Mouse (Mus musculus) lung, embryonic 15.5 days (tissue): ENCODE measurements at regions not wholly inside any gene's neighbourhood (a gene's known extent, or its start where the extent isn't known, plus 50 kb on each side); places are given as distances from the start of the nearest gene placed in this dataset.

Experiments
- ATAC-seq: fragments of 200-750 bp; cut with Nextera tagmentation; 2 replicates; pipeline ENCODE4 v1.8.0; 2017; ENCODE audit warnings: moderate number of reproducible peaks, borderline replicate concordance; ENCODE audit not compliant: low FRiP score, low TSS enrichment; ENCODE audit errors: extremely low read depth
- H3K27ac ChIP-seq: fragments of 300-500 bp; sonication (generic); 2 replicates; pipeline ENCODE4 v1.5.1; 2015; ENCODE audit warnings: moderate library complexity, mild to moderate bottlenecking, inconsistent platforms
- H3K27me3 ChIP-seq: fragments of 300-500 bp; sonication (generic); 2 replicates; pipeline ENCODE4 v1.6.1; 2015; ENCODE audit warnings: inconsistent platforms
- H3K36me3 ChIP-seq: fragments of 300-500 bp; sonication (generic); 2 replicates; pipeline ENCODE4 v1.6.1; 2015; ENCODE audit warnings: inconsistent platforms
- H3K4me1 ChIP-seq: fragments of 300-500 bp; sonication (generic); 2 replicates; pipeline ENCODE4 v1.6.1; 2015; ENCODE audit warnings: inconsistent platforms
- H3K4me2 ChIP-seq: fragments of 300-500 bp; sonication (generic); 2 replicates; pipeline ENCODE4 v1.6.1; 2015; ENCODE audit warnings: inconsistent platforms, mild to moderate bottlenecking, moderate library complexity
- H3K4me3 ChIP-seq: fragments of 300-500 bp; sonication (generic); 2 replicates; pipeline ENCODE4 v1.5.1; 2015; ENCODE audit warnings: mild to moderate bottlenecking, inconsistent platforms
- H3K9ac ChIP-seq: fragments of 300-500 bp; sonication (generic); 2 replicates; pipeline ENCODE4 v1.6.1; 2015; ENCODE audit warnings: inconsistent platforms
- H3K9me3 ChIP-seq: fragments of 300-500 bp; sonication (generic); 2 replicates; pipeline ENCODE4 v1.6.1; 2016; ENCODE audit warnings: inconsistent platforms
- WGBS: fragments of 180-500 bp; shearing (Covaris S2); methylation state at CpG from one replicate; pipeline ENCODE4 v1.1.7; 2015; 5-methylcytosine and 5-hydroxymethylcytosine counted together

DNA sequence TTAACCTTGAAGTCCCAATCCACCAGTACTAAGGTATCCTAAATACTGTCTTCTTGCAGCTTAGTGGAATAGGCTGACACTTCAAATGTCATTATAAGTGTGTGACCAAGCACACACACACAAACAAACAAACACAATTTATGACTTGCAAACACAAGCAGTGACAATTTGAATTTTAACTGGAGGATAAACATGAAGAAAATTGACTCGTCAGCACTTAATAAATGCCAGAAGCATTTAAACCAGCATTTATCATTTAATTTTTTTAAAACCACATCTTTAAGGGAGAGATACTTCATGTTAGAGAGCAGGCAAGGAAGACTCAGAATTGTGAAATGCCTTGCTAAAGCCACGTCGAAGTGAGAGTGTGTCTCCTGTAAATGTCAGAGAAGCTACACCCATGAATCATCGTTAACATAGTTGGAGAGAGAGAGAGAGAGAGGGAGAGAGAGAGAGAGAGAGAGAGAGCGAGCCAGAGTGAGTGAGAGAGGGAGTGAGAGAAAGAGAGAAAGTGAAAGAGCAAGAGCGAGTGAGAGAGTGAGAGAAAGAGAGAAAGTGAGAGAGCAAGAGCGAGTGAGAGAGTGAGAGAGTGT, 149.4 kb upstream of the Cdkn2b start:
- Histone ChIP-seq H3K9me3 (no peaks in the 10 kb centered on the region), H3K9ac (no peak overlapping the region), H3K27ac (no peak overlapping the region), H3K27me3 (no peaks in the 10 kb centered on the region), H3K4me1 (no peaks in the 10 kb centered on the region), H3K4me2 (no peak overlapping the region), H3K36me3 (no peaks in the 10 kb centered on the region), H3K4me3 (no peak overlapping the region)
- ATAC-seq: no peak
- WGBS: 53% methylated on average over 7 of the region's 7 CpGs

DNA sequence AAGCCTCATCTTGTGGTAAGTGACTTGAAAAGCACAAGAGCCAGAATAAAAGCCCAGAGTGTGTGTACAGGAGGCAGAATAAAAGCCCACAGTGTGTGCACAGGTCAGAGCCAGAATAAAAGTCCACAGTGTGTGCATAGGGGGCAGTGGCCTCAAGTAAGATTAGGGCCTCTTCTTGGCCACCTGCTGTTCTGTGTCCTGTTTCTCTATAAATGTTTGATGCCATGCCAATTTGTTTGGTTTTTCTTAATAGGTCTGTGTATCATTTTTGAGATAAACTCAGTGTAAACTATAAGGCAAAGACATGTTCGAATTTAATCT, 148.5 kb upstream of the Cdkn2b start:
- Histone ChIP-seq H3K4me1 (no peaks in the 10 kb centered on the region), H3K27me3 (no peaks in the 10 kb centered on the region), H3K9ac (no peak overlapping the region), H3K9me3 (no peaks in the 10 kb centered on the region), H3K27ac (no peak overlapping the region), H3K4me3 (no peak overlapping the region), H3K36me3 (no peaks in the 10 kb centered on the region), H3K4me2 (no peak overlapping the region)
- 57% methylated on average over 1 of the region's 1 CpGs for WGBS
- ATAC-seq: no peak

DNA sequence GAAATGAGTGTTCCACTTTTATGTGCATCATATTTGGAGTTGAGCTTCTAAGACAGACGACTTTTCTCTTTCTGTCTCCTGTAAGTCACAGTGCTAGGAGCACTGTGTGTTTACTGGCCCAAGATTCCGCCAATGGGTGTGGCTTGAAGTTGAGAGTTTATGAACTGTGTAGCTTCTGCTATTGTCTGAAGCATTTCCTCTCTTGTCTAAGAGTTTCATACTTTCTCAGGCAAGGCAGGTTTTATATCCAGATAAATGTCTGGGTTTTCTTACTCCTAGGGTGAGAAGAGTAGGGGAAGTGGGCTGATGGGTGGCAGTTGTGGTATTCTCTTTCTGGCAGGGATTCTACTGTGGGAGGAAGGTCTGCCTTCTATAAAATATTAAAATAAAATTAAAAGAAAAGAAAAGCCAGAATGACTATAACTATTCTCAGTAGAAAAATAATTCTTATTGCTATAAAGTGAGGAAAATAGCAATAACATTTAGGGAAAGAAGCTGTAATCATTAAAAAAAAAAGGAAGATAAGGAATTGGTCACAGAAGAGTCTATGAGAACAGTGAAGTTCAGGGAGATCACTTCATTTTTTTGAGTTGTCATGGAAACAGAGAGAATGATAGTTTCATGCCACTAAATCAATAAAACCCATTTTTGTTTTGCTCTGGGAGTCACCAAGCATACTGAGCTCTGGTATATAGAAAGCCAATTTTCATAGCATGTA, 147.9 kb upstream of the Cdkn2b start:
- H3K9ac ChIP-seq: no peak overlapping the region

DNA sequence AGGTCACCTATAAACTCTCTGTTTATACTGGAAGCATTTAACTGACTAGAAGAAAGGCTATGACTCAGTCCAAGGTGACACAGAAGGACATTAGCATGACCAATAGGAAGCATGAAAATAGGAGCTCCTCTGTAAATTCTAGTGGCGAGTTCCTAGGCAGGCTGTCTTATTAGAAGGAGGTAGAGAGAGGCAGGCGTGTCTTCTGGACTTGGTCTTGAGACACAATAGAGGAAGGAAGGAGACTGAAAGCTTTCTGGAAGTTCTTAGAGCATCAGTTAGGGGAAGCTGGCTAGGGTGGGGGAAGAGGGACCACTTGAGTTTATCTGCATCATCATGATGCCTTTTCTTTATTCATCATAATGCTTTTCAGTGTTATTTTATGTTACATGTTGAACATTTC, 147.0 kb upstream of the Cdkn2b start:
- WGBS: 84% methylated on average over 2 of the region's 2 CpGs

More for the DNA sequence above, 147.9 kb upstream of the Cdkn2b start:
- WGBS: 51% methylated on average over 2 of the region's 2 CpGs
- ATAC-seq: no peak
- no peak overlapping the region for H3K27ac ChIP-seq
- no peaks in the 10 kb centered on the region for H3K9me3 ChIP-seq
- H3K4me2 ChIP-seq: no peak overlapping the region
- H3K27me3 ChIP-seq: no peaks in the 10 kb centered on the region
- no peaks in the 10 kb centered on the region for H3K4me1 ChIP-seq
- no peaks in the 10 kb centered on the region for H3K36me3 ChIP-seq
- no peak overlapping the region for H3K4me3 ChIP-seq

DNA sequence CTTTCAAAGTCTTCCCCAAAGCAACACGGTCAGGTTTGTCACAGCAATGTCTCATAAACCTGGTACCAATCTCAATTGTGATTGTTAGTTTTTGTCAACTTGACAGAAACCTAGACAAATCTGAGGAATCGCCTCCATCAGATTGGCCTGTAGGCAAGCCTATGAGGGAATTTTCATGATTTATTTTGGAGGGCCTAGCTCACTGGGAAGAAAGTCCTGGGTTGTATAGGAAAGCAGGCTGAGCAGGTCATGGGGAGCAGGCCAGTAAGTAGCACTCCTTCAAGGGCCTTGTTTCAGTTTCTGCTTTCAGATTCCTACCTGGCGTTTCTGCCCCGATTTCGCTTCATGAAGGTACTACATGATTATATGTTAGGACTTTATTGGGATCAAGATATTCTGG, 144.1 kb upstream of the Cdkn2b start:
- Histone ChIP-seq H3K27me3 (no peaks in the 10 kb centered on the region), H3K27ac (no peak overlapping the region), H3K9ac (no peak overlapping the region), H3K4me1 (no peaks in the 10 kb centered on the region), H3K36me3 (no peaks in the 10 kb centered on the region), H3K4me2 (no peak overlapping the region), H3K9me3 (no peaks in the 10 kb centered on the region), H3K4me3 (no peak overlapping the region)
- no peak for ATAC-seq
- WGBS: 89% methylated on average over 5 of the region's 5 CpGs

More for the DNA sequence above, 147.0 kb upstream of the Cdkn2b start:
- Histone ChIP-seq H3K27ac (no peak overlapping the region), H3K27me3 (no peaks in the 10 kb centered on the region), H3K4me2 (no peak overlapping the region), H3K4me3 (no peak overlapping the region), H3K9me3 (no peaks in the 10 kb centered on the region), H3K36me3 (no peaks in the 10 kb centered on the region), H3K4me1 (no peaks in the 10 kb centered on the region), H3K9ac (no peak overlapping the region)
- ATAC-seq: no peak

DNA sequence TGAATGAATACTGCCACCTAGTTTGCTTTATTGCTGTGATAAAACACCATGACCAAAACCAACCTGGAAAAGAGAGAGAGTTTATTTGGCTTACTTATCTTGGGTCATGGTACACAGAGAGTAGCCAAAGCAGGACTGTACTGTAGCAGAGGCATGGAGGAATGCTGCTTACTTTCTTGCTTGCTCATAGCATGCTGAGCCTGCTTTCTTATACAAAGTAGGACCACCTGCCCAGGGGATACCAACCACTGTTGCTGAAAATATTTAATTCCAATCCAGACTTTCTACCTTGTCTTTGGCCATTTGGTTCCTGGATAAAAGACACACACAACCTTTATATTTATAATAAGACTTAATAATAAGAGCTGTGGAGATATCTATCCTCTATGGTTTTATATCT, 142.2 kb upstream of the Cdkn2b start:
- Histone ChIP-seq H3K4me2 (no peak overlapping the region), H3K9ac (no peak overlapping the region), H3K36me3 (no peaks in the 10 kb centered on the region), H3K4me3 (no peak overlapping the region), H3K27ac (no peak overlapping the region), H3K27me3 (no peaks in the 10 kb centered on the region), H3K9me3 (no peaks in the 10 kb centered on the region), H3K4me1 (no peaks in the 10 kb centered on the region)
- ATAC-seq: no peak

DNA sequence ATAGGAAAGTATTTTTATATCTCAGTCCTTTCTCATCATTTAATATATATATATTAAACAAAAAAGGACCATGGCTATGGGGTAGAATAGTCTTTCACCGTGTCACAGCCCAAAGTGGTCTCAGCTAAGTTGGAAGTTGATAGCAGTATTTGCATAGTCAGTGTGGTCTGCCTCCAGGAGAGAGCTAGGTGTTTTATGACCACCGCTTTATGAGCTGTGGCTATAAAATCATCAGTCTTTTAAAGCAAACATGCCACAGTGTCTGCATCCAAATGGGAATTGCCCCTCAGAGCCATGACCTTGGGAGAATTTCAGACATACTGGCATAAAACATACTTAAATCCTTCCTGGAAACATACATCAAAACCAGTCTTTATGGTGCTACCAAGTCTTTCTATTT, 140.9 kb upstream of the Cdkn2b start:
- no peak for ATAC-seq
- Histone ChIP-seq H3K4me1 (no peaks in the 10 kb centered on the region), H3K4me2 (no peak overlapping the region), H3K27me3 (no peaks in the 10 kb centered on the region), H3K27ac (no peak overlapping the region), H3K4me3 (no peak overlapping the region), H3K9me3 (no peaks in the 10 kb centered on the region), H3K9ac (no peak overlapping the region), H3K36me3 (no peaks in the 10 kb centered on the region)
- 44% methylated on average over 2 of the region's 2 CpGs for WGBS

DNA sequence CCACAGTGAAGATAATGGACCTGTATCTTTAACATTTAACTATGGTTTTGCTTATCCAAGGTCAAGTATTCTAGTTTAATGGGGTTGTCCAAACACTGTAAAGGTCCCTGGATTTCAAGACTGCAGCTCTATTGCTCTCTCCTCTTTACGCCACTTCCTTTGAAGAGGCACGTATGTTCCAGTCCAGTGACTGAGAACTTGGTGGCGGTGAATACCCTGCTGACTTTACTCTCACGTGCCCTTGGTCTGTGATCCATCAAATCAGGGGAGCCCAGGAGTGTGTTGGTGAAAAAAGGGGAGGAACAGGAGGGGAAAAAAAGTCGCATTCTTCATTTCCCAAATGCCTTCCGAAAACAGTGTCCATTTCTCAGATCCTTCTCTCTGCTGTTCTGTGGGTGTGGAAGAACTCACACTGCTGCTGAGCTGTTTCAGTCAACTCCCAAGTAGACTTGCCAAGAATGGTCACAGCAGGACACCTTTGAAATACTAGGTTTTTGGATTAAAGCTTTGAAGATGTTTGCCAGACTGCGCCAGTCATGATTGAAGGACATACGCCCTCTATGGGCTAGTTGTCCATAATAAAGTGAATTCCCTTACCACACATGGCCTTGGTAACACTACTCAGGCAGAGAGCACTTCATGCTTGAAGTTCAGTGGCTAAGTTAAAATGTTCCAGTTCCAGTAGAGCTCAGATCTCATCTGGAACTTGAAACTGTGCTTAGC, 136.1 kb upstream of the Cdkn2b start:
- peak overlapping the region; percentile 6; the same call in 1 of the 2 replicates for H3K4me2 ChIP-seq
- WGBS: 47% methylated on average over 8 of the region's 8 CpGs
- H3K9me3 ChIP-seq: no peaks in the 10 kb centered on the region
- no peaks in the 10 kb centered on the region for H3K27me3 ChIP-seq
- H3K4me1 ChIP-seq: peaks cover 8% of the 10 kb centered on the region
- peak; percentile 32; the same call in 1 of the 2 replicates for ATAC-seq
- H3K36me3 ChIP-seq: no peaks in the 10 kb centered on the region
- no peak overlapping the region for H3K9ac ChIP-seq
- peak overlapping the region; percentile 87 for H3K27ac ChIP-seq
- no peak overlapping the region for H3K4me3 ChIP-seq

DNA sequence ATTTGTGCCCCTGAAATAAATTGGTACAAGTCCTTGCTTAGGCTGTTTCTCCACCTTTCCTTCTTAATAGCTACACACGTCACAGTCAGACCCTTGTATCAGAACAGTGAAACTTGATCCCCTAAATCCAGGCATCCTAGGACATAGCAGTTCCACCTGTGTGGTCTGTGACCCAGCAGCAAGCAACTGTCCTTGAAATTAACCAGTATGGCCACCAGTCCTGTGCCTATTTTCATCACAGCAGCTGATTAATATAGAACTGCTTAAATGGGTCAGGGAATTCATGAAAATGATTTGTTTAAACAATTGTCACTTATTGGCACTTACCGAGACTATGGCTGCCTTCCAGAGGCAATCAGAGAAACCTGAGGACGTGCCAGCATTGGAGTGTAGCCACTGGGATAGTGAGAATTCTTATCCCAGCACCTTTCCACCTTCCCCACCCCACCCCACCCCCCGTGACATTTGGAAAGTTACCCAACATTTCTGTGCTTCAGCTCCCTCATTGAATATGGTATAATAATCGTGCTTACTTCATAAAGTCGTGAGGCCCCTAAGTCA, 135.4 kb upstream of the Cdkn2b start:
- H3K36me3 ChIP-seq: no peaks in the 10 kb centered on the region
- no peaks in the 10 kb centered on the region for H3K9me3 ChIP-seq
- ATAC-seq: peak; percentile 78
- H3K9ac ChIP-seq: no peak overlapping the region
- H3K27ac ChIP-seq: peak overlapping the region; percentile 87
- no peaks in the 10 kb centered on the region for H3K27me3 ChIP-seq
- 34% methylated on average over 6 of the region's 6 CpGs for WGBS
- H3K4me1 ChIP-seq: peaks cover 8% of the 10 kb centered on the region
- H3K4me3 ChIP-seq: no peak overlapping the region
- 0 out of 2 replicates have a peak overlapping the region, but pooled peaks have one; percentile 23 for H3K4me2 ChIP-seq

DNA sequence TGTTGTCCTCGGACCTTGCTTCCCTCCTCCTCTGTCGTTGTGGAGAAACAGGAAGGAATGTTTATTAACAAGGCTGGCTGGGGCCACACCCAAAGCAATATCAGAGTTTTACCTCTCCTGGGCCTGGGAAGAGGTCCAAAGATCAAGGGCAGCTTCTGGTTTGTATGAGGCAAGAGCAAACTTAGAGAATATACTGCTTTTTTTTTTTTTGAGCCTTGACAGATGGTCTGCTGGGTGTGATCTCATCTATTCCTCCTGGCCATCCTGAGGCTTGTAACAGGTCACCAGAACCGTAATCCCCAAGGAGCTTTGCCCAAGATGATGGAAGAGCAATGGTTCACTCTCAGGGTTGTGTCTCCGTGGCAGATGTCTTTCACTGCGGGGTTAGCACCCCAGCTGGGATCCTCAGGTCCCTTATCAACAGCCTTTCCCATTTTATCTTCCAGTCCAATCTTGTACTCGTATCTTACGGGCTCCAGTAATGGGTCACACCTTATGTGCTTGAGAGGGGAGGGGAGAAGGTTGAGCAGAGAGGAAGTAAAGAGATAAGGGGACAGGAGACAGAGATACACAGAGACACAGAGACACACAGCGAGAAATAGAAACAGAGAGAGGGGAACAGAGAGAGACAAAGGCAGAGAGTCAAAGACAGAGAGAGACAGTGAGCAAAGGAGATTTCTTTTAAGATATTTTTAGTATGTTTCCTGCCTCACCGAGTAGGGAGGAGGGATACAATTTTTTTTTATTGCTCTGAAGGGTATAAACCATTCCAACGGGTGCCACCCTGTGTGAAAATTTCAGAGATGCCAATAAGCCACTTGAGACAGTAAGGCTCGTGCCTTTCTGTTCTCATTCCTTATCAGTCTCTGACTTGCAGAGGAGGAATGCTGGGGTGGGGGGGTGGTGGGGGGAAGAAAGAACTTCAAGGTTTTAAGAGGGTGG, 134.6 kb upstream of the Cdkn2b start:
- 12% methylated on average over 11 of the region's 11 CpGs for WGBS
- peak; percentile 87 for ATAC-seq
- H3K4me2 ChIP-seq: peak overlapping the region; percentile 25; the same call in 1 of the 2 replicates

DNA sequence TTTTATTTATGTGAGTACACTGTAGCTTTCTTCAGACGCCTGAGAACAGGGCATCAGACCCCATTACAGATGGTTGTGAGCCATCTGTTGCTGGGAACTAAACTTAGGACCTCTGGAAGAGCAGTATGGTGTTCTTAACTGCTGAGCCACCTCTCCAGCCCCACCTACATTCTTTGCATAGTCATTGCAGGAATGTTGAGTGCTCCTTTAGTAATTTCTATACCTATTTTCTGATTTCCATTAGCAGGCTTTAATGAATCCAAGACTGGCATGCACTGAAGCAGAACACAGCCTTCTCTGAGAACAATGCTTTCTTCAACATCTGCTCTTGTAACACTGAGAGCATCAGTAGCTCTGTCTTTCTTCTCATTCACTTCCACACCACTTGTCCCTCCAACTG, 131.7 kb upstream of the Cdkn2b start:
- Histone ChIP-seq H3K4me3 (no peak overlapping the region), H3K36me3 (no peaks in the 10 kb centered on the region), H3K9ac (no peak overlapping the region), H3K4me1 (peaks cover 8% of the 10 kb centered on the region), H3K4me2 (no peak overlapping the region), H3K27ac (no peak overlapping the region), H3K27me3 (no peaks in the 10 kb centered on the region), H3K9me3 (no peaks in the 10 kb centered on the region)
- WGBS: 62% methylated on average over 1 of the region's 1 CpGs
- ATAC-seq: no peak

More for the DNA sequence above, 134.6 kb upstream of the Cdkn2b start:
- Histone ChIP-seq H3K27me3 (no peaks in the 10 kb centered on the region), H3K27ac (peak overlapping the region; percentile 87), H3K36me3 (no peaks in the 10 kb centered on the region), H3K4me1 (peaks cover 8% of the 10 kb centered on the region), H3K4me3 (no peak overlapping the region), H3K9me3 (no peaks in the 10 kb centered on the region), H3K9ac (no peak overlapping the region)
